Mouse (Mus musculus) stomach, postnatal 0 days (tissue): Measurements from ENCODE around the gene Asxl1.

Experiments
- CTCF ChIP-seq: IDR thresholded peaks from 2 replicates; pipeline ENCODE4 v1.5.1; 2016; ENCODE audit warnings: antibody characterized with exemption, low read depth, mild to moderate bottlenecking, moderate library complexity
- EP300 ChIP-seq: optimal IDR thresholded peaks from 2 replicates; pipeline ENCODE3; 2016; ENCODE audit warnings: antibody characterized with exemption

GRCm38 (mm10) chr2:153325706-153326376 is 19.8 kb upstream of the Asxl1 start:
- TF ChIP-seq EP300 (no peak), CTCF (no peak)
